Mouse (Mus musculus) lung, postnatal 4 days (tissue): ENCODE data around the gene Pgpep1l.
A peak's percentile ranks its signal among the peaks of the same experiment; 100 is the strongest.
"Not testable (repeated sequence)": the region's sequence is repeated elsewhere in the genome, so short reads cannot be mapped to it uniquely, and the experiment has no call there.

Source experiments
- DNase-seq, 2 experiments: peaks; one replicate each; pipeline ENCODE4 v3.0.0; 2021

Gene Pgpep1l

GRCm38 (mm10) chr7:68264028-68264453 is at the start of gene Pgpep1l:
Gene Pgpep1l, minus strand, starts transcription at chr7:68264233.
- peak; percentile 55 to 68 for DNase-seq

GRCm38 (mm10) chr7:68313038-68313782 is 49.2 kb upstream of the Pgpep1l start:
- peak in 1 of 2 experiments; percentile 43 for DNase-seq

DNA sequence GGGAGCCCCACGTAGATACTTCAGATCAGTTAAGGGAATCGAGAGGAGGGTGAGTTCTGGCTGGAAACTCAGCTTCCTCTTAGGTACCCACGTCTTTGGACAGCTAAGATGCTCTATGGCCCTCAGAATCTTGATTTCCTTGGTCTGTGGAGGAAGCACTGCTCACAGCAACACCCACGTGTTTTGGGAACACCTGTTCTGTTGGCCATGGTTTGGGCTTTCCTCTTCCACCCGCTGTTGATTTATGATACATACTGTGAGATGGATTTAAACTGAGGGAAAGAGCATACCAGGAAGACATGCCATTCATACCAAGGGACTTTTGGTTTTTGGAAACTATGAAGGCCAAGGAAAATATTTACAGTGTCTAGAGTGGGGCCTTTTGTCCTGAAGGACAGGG is 48.4 kb upstream of the Pgpep1l start:
- DNase-seq, result no peak

- DNase-seq, result peak in 1 of 2 experiments; percentile 44
Observed at GRCm38 (mm10) chr7:68311469-68311868, 47.4 kb upstream of the Pgpep1l start.

- DNase-seq, result no peak
Observed at GRCm38 (mm10) chr7:68306756-68307155, 42.7 kb upstream of the Pgpep1l start.

DNA sequence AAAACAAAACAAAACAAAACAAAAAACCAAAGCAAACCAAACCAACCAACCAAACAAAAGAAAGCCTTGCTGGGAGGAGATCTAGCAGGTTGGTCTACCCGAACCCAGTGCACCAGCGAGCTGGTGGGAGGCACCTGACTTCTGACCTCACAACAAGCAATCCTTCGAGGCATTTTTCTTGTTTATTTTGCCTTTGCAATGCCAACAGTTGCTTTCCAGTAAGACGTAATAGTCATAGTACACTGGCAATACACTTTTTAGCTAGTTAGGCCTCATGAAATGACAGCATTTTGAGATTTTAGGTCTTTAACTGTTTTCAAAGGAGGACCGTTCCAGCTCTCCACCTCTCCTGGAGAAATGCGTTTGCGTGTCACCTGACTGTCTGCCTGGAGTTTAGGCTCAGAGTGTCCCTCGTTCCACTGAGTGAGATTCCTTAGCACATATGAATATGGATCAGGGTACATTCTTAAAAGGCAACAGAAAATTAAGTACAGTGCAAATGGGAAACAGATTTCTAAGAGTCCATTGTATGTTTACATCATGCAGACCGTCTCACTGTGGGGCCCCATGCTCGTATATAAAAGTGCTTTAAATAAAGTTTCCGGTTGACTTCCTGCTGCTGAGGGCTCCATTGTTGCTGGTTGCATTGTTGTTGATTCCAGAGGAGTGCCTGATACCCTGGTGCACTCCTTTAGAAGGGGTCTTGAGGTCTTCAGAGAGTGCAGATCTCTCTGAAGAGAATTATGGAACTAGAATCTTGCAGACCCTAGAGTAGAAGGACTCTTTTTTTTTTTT is 41.9 kb upstream of the Pgpep1l start:
- no peak for DNase-seq

GRCm38 (mm10) chr7:68303685-68304084 is 39.7 kb upstream of the Pgpep1l start:
- no peak for DNase-seq

GRCm38 (mm10) chr7:68302586-68303433 is 38.8 kb upstream of the Pgpep1l start:
- DNase-seq, result peak; percentile 66 to 80

GRCm38 (mm10) chr7:68301160-68301559 is 37.1 kb upstream of the Pgpep1l start:
- DNase-seq, result no peak

DNA sequence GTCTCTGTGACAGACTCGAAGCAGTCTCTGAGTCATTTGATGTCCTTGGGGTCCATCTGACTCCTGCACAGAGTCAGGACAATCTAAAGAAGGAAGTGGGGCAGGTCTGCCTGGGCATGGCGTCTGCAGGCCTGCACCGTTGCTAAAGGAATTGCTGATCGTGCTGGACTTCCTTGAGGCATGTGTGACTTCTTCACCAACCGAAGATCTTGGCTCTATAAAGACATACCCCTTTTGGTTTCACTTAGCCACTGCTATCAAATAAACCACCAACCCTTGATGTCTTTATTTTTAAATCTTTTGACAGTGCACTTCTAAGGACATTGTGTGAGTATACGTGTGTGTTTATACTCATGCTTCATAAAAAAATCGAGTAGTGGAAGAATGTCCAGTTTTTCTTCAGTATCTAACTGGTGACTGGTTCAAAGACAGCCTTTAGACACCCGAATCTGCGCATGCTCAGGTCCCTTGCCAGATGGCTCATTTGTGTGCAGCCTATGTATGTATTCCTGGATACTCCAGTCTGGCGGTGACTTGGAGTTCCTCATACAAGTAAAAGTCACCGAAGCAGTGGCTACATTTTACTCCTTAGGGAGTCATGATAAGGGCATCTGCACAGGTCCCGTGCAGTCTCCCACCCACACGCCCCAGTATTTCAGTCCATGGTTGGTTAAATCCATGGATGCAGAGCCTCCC is 34.5 kb upstream of the Pgpep1l start:
- no peak for DNase-seq

- DNase-seq, result no peak
Observed at GRCm38 (mm10) chr7:68296487-68296886, 32.5 kb upstream of the Pgpep1l start.

DNA sequence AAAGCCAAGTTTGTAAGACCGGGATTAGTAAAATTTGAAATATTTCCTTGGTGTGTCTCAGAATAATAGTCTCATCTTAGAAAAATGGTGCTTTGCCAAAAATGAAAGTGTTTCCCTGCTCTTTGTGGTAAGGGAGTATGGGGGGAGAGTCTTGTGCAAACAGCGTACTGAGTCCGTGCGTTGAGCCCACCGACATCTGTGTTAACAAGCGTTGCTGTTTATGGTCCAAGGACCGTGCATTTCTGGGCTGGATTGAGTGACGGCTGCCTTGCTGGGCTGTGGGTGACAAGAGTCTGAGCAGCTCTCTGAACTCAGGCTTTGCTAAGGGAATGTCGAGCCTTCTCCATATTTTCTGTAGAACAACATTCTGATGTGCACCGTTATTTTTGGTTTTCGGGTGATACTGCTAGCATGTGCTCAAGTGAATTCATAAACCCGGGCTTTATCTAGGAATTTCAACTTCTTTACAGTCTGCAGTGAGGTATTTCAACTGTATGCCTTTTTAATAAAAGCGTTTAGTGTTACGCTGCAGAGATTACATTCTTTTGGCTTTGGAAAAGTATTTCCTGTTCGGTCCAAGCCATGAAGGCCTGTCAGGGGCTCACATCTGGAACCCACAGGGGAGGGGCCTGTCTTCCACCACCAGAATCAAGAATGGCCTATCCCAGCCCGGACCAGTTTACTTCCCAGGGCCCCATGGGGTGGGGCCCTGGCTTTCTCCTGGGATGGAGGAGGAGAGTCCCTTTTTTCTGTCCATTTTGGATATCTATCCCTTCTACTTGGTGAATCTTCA is 30.2 kb upstream of the Pgpep1l start:
- no peak for DNase-seq

- DNase-seq, result no peak
Observed at GRCm38 (mm10) chr7:68291603-68292002, 27.6 kb upstream of the Pgpep1l start.

- no peak for DNase-seq
Observed at GRCm38 (mm10) chr7:68289081-68289480, 25.0 kb upstream of the Pgpep1l start.

GRCm38 (mm10) chr7:68288000-68288399 is 24.0 kb upstream of the Pgpep1l start:
- not testable (repeated sequence) for DNase-seq

GRCm38 (mm10) chr7:68287582-68287981 is 23.5 kb upstream of the Pgpep1l start:
- no peak for DNase-seq

DNA sequence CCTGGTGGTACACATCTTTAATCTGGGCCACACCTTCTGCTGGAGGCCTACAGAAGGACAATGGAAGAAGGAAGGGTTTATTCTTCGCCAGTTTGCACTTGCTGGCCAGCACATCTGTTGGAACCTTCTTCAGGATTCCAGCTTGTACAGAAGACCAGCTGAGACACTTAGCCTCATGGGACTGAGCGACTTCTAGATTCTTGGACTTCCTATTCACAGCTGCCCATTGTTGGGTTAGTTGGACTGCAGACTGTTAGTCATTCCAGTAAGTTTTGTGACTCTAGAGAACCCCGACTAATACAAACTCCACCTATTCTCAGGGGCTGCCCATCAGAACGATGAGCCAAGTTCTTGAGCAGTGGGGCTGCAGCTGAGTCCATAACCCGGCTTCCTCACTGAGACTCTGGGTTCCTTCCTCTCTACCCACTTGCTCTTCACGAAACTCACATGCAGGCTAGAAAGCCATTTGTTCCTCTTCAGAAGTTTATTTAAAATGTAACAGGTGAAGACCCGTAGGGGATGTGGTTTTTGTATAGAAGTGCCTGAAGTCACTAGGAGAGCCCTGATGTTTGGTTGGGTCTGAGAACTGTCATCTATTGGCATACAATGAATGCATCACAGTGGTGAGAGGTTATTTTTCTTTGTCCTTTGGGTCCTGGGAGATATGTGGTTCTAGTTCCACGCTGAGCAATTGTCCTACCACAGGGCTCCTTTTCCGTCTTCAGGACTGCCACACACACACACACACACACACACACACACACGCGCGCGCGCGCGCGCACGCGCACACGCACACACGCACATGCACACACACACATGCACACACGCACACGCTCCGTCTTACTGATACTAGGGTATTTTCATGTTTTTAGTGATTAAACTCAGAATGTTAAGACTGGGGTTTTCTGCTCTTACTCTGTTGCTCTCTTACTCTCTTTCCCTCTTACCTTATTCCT is 22.8 kb upstream of the Pgpep1l start:
- DNase-seq, result no peak

GRCm38 (mm10) chr7:68285851-68286298 is 21.8 kb upstream of the Pgpep1l start:
- DNase-seq, result no peak

GRCm38 (mm10) chr7:68283776-68284175 is 19.7 kb upstream of the Pgpep1l start:
- DNase-seq, result no peak

GRCm38 (mm10) chr7:68283133-68283520 is 19.1 kb upstream of the Pgpep1l start:
- DNase-seq, result not testable (repeated sequence)
